Mouse (Mus musculus) mature B cell (primary cell): Measurements from ENCODE around the gene Fermt3.
"Not testable (repeated sequence)": the region's sequence is repeated elsewhere in the genome, so short reads cannot be mapped to it uniquely, and the experiment has no call there.

Source experiments
- in situ Hi-C: fragments of 300-500 bp; cut with MboI; formaldehyde crosslinking; loops from 2 replicates; pipeline ENCODE4 v1.14.3; 2019

Gene Fermt3

GRCm38 (mm10) chr19:6992011-6992858 lies 27.0 kb downstream of the Fermt3 start, which contains the start of gene Dnajc4:
TSS of gene Dnajc4 (minus strand) at chr19:6992572.
- in situ Hi-C loops, result no loop called here

DNA sequence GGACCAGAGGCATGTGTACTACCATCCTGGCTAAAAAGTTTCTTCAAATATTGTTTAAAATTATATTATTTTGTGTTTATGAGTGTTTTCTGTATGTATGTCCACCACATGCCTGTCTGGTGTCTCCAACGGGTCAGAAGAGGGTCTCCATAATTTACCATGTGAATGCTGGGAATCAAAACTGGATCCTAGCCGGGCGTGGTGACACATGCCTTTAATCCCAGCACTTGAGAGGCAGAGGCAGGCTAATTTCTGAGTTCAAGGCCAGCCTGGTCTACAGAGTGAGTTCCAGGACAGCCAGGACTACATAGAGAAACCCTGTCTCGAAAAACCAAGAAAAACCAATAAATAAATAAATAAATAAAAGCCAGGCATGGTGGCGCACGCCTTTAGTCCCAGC lies 28.1 kb downstream of the Fermt3 start:
- in situ Hi-C loops, result not testable (repeated sequence)

- in situ Hi-C loops, result no loop called here
Measured at GRCm38 (mm10) chr19:6990712-6991111, 28.6 kb downstream of the Fermt3 start.

- in situ Hi-C loops, result no loop called here
Measured at GRCm38 (mm10) chr19:6989251-6989650, 30.0 kb downstream of the Fermt3 start.

DNA sequence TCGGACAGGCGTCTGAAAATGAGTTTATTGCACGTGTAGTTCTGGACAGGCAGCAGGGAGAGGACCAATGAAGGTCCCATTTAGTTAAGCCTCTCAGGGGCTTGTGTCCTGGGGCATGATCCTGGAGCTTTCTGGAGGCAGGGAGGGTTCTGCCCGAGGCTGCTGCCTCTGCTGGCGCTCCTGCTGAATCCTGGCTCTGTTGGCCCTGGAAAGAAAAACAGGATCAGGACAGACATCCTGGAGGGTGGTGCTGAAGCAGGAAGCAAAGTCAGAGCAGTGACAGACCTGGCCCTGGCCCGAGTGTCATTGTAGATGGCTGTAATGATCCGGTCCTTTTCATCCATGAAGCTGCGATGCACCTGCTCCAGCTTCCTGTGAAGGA lies 31.4 kb downstream of the Fermt3 start:
- in situ Hi-C loops, result no loop called here

DNA sequence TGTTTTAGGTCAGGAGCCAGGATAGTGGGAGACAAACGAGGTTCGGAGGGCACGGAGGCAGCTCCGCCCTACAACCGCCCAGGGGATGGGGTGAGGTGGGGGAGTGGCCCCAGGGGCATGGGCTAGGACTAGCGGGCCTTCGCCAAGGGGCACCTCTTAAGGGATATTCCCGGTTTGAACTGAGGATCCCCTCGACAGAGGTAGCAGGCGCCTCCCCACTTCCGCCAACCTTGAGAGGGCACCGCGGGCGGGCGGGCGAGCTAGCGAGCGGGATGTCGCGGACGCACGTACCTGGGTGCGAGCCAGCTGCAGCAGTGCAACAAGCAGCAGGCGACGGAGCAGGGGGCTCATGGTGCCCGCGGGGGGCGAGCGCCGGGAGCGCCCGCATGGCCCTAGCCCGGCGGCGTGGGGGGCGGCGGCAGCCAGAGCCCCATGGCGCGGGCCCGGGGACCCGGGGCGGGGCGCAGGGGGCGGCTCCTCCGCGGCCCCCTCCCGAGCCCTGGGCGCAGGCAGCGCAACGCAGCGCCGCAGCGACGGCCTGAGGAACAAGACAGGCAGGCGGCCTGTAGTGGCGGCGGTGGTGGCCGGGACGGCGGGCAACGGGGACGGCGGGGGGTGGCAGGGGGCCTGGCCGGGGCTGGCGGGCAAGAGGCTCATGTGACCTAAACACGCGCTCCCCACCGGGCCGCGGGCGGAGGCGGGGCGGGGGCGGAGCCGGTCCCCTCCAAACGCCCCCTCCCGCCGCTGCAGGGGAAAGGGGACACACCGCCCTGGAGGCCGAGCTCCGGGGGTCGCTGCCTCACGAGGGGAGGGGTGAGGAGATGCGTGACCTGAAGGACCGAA lies 32.0 kb downstream of the Fermt3 start, which contains the start of gene Vegfb:
Vegfb (minus strand) TSS at position 591 of the 843 bp plus-strand sequence.
- in situ Hi-C loops, result no loop called here

DNA sequence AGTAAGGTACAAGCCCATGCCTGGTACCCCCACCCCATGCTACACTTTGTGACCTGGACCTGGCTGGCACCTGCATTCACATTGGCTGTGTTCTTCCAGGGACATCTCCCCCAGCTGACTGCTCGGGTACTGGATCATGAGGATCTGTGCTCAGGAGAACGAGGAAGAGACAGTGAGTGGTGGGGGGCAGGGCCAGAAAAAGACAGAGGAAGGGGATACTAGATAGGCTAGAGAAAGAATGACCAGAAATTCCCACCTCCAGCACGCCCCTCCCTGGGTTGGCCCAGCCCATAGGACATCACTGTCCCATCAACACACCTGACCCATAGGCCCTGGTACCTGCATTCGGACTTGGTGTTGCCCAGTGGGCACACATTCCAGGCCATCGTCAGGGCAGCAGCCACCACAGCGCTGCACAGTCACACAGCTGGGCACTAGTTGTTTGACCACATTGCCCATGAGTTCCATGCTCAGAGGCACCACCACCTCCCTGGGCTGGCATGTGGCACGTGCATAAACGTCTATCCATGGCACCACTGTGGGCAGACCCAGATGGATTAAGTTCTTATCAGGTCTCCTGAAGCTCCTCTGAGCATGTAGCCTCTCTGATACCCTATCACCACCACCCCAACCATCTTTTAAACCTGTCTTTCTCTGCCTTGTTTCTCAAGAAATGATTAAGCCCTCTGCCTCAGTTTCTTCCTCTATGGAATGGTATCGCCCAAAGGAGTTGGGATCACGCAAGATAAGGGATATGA lies 33.1 kb downstream of the Fermt3 start:
- in situ Hi-C loops, result no loop called here

GRCm38 (mm10) chr19:6985300-6985699 lies 34.0 kb downstream of the Fermt3 start:
- in situ Hi-C loops, result no loop called here

GRCm38 (mm10) chr19:6983621-6984020 lies 35.6 kb downstream of the Fermt3 start:
- in situ Hi-C loops, result no loop called here

- in situ Hi-C loops, result no loop called here
Measured at GRCm38 (mm10) chr19:6981465-6981864, 37.8 kb downstream of the Fermt3 start.

DNA sequence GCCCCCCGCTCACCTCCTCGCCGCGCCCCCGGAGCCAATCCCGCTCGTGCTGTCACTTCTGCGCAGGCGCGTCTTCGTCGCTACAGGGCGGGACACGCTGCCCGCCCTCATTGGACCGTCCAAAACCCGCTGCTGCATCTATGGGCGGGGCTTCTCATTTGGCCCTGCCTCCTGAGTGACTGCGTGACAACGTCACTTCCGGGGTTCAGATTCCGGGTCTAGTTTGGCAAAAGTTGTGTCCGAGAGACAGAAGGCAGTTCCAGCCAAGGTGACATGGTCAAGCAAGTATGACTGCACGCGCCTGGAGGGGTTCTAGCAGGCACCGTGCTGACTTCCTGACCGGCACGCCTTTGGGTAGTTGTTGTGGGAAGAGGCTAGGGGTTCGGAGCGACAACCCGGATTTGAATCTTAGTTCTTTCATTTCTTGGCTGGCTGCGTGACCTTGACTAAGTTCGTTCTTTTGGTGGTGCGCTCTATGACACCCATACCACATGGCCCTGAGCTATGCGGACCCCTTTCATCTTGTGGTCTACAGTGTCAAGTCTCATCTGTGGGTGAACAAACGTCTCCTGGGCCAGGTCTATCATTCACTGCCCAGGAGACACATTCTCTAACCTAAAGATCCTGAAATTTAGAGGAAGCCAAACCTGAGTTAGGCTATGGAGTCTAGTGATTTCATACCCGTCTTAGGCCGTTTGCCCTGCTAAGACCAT lies 38.7 kb downstream of the Fermt3 start, which contains the start of gene Fkbp2:
Fkbp2 (minus strand) TSS at position 121 of the 713 bp plus-strand sequence.
- in situ Hi-C loops, result no loop called here

DNA sequence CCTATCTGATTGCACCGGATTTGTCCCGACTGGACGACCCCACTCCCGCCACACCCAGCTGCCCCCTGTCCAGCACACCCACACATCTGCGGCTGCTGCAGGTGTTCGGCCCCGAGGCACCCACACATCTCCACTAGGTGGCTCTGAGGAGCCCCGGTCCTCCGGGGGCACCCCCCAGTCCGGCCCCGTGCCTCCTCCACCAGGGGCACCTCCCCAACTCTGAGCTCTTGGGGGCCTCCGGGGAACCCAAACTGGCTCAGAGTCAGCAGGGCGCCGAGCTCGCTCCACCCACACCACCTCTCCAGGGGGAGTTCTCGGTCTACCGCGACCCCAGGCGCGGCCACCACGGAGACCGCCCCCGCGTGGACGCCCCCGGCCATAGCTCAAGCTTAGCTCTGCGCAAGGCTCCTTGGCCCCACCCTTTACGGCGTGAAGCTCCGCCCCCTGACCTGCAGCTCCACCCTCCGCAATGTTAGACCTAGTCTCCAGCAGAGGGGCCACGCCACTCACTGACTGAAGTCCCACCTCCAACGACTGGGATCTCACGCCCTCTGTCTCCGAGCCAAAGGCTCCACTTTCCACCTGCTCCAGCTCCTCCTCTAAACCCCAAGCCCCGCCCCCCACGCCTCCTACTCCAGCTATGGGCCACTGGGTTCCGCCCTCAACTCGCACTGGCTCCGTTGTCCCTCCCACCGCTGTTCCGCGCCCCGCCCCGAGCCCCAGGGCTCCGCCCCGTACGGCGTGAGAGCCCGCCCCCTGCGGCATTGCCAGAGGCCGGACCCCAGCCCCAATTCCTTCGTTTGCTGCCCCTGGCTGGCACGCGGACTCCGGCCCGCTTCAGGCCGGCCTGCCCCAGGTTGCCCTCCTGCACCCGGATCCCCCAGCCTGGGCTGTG lies 39.5 kb downstream of the Fermt3 start:
- in situ Hi-C loops, result no loop called here

DNA sequence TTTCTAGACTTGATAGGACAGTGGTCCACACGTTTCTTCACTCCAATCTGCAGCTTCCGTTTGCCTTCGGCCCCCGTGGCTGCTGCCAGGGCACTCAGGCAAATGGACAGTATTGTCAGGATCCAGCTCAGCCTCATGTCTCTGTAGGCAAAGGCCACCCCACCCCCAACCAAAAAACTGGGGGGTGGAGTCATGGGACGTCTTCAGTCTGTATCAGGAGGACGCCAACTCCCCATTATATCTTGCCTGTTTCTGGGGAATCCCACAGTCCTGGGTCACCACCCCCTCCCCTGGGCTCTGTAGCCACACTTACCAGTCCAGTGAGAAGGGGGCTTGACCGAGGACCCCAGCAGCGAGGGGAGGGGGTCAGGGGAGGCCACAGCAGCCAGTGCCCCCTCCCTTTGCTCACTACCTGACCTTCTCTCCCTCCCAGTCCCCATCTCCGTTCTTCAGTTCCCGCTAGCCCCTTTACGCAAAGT lies 40.2 kb downstream of the Fermt3 start:
- in situ Hi-C loops, result no loop called here

GRCm38 (mm10) chr19:6978639-6978974 lies 40.7 kb downstream of the Fermt3 start:
- in situ Hi-C loops, result no loop called here

DNA sequence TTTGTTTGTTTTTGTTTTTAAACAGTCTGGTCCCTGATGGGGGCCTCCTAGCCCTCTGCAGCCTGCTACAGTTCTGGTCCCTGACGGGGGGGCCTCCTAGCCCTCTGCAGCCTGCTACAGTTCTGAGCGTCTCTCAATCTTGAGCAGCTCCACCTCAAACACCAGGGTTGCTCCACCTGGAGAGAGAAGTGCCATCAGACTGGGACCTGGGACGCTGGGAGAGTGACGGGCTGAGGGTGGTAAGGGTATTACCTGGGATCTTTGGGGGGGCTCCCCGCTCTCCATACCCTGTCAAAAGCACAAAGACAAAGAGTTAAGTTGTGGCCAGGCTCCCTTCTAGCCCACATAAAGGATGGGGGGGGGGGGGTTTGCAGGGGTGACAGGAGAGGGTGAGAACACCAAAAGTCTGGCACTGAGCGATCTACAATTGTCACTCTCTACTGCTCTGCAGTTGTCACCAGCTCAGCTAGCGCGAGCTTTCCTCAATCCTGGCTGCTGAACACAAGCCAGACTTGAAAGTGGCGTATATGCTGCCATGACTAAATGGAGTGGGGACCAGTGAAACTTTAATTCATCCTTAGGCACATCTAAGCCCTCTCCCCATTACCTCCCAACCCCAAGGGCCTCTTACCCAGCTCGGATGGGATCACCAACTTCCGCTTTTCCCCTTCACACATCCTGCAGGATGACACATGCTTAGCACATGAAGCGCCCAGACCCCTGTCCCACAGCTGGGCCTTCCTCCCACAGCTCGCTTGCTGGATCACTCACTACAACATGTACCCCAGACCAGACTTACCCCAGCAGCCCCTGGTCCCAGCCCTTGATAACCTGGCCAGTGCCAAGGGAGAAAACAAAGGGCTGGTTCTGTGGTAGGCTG lies 41.3 kb downstream of the Fermt3 start:
- in situ Hi-C loops, result no loop called here

- in situ Hi-C loops, result no loop called here
Measured at GRCm38 (mm10) chr19:6975537-6976521, 43.4 kb downstream of the Fermt3 start, which contains the start of gene Plcb3. TSS of gene Plcb3 (minus strand) at chr19:6976470.

- in situ Hi-C loops, result no loop called here
Measured at GRCm38 (mm10) chr19:6974211-6975205, 44.8 kb downstream of the Fermt3 start, which contains the start of gene Ppp1r14b. TSS of gene Ppp1r14b (plus strand) at chr19:6974968.
